Mouse (Mus musculus) myocyte (in vitro differentiated cells): ENCODE measurements at regions not wholly inside any gene's neighbourhood (a gene's known extent, or its start where the extent isn't known, plus 50 kb on each side); places are given as distances from the start of the nearest gene placed in this dataset.

Experiments
- POLR2A ChIP-seq: IDR thresholded peaks from one replicate; pipeline ENCODE4 v1.6.1; 2011; ENCODE audit warnings: low read depth, mild to moderate bottlenecking, control low read depth, moderate library complexity; ENCODE audit not compliant: insufficient read length
- USF1 ChIP-seq: IDR thresholded peaks from one replicate; pipeline ENCODE4 v1.6.1; 2011; ENCODE audit warnings: low read depth, mild to moderate bottlenecking, control low read depth, moderate library complexity

- no peak for TF ChIP-seq USF1
- TF ChIP-seq POLR2A, result no peak
Observed at GRCm38 (mm10) chr5:85621078-85621477, 444.3 kb downstream of the Cenpc1 start.
